Mouse (Mus musculus) lung, postnatal 0 days (tissue): Measurements from ENCODE around the gene Trpv6. TPM values are rescaled to one million over a fixed set of nuclear protein-coding genes. Genes with fewer than 3 reads are reported as not detected.

ENCODE experiments used
- ATAC-seq: fragments of 200-750 bp; cut with Nextera tagmentation; 2 replicates; pipeline ENCODE4 v1.8.0; 2017; ENCODE audit warnings: moderate library complexity
- DNase-seq: peaks from one replicate; pipeline ENCODE4 v3.0.0-alpha.2; 2016; ENCODE audit warnings: low spot score
- H3K27ac ChIP-seq: fragments of 300-500 bp; sonication (generic); 2 replicates; pipeline ENCODE4 v1.5.1; 2014; ENCODE audit warnings: antibody characterized with exemption, mild to moderate bottlenecking, low read length, mixed read lengths
- H3K27me3 ChIP-seq: fragments of 300-500 bp; sonication (generic); replicated peaks from 2 replicates; pipeline ENCODE4 v1.6.1; 2014; ENCODE audit warnings: low read length, mixed read lengths; ENCODE audit not compliant: insufficient read depth
- H3K36me3 ChIP-seq: fragments of 300-500 bp; sonication (generic); 2 replicates; pipeline ENCODE4 v1.6.1; 2014; ENCODE audit warnings: low read length, mixed read lengths; ENCODE audit not compliant: insufficient read depth
- H3K4me1 ChIP-seq: fragments of 300-500 bp; sonication (generic); 2 replicates; pipeline ENCODE4 v1.6.1; 2014; ENCODE audit warnings: antibody characterized with exemption, low read depth, low read length, mixed read lengths; ENCODE audit not compliant: insufficient read depth
- H3K4me2 ChIP-seq: fragments of 300-500 bp; sonication (generic); replicated peaks from 2 replicates; pipeline ENCODE4 v1.6.1; 2014; ENCODE audit warnings: low read depth, mild to moderate bottlenecking, low read length, moderate library complexity, mixed read lengths
- H3K4me3 ChIP-seq: fragments of 300-500 bp; sonication (generic); 2 replicates; pipeline ENCODE4 v1.5.1; 2014; ENCODE audit warnings: low read depth, low read length
- H3K9ac ChIP-seq: fragments of 300-500 bp; sonication (generic); replicated peaks from 2 replicates; pipeline ENCODE4 v1.6.1; 2014; ENCODE audit warnings: low read depth, mild to moderate bottlenecking
- H3K9me3 ChIP-seq: fragments of 300-500 bp; sonication (generic); 2 replicates; pipeline ENCODE4 v1.6.1; 2016; ENCODE audit warnings: low read length, mixed read lengths
- CTCF ChIP-seq: IDR thresholded peaks from 2 replicates; pipeline ENCODE4 v1.5.1; 2016; ENCODE audit warnings: antibody characterized with exemption, mild to moderate bottlenecking
- EP300 ChIP-seq: IDR thresholded peaks from 2 replicates; pipeline ENCODE4 v1.6.1; 2016; ENCODE audit warnings: antibody characterized with exemption, mild to moderate bottlenecking, control low read depth
- WGBS: fragments of 180-500 bp; shearing (Covaris S2); extraction: QIAGEN DNeasy Blood & Tissue Kit; methylation state at CpG from one replicate; pipeline ENCODE4 v1.1.7; 2014; 5-methylcytosine and 5-hydroxymethylcytosine counted together
- polyA plus RNA-seq: library from polyadenylated mRNA; unstranded; fragments of >200 nt; fragmentation: Nextera tagmentation; extraction: Ambion mirVana; gene quantifications from 2 replicates; pipeline ENCODE4 v1.2.1, GENCODE M21; 2015

Gene Trpv6
- polyA plus RNA-seq, 1 experiment from 2014 or later: 17.8 TPM

GRCm38 (mm10) chr6:41642765-41643164 is 6.6 kb upstream of the Trpv6 start:
- WGBS: 37% methylated on average over 4 of the region's 4 CpGs
- Histone ChIP-seq H3K36me3 (no peaks in the 10 kb centered on the region), H3K4me3 (no peak overlapping the region), H3K4me2 (no peak overlapping the region), H3K4me1 (no peaks in the 10 kb centered on the region), H3K27me3 (no peaks in the 10 kb centered on the region), H3K9ac (no peak overlapping the region), H3K27ac (peak overlapping the region; percentile 73), H3K9me3 (no peaks in the 10 kb centered on the region)
- peak; percentile 39 for ATAC-seq
- DNase-seq: peak; percentile 25
- no peak for TF ChIP-seq EP300
- TF ChIP-seq CTCF: no peak

GRCm38 (mm10) chr6:41641173-41641866 is 5.1 kb upstream of the Trpv6 start:
- H3K9me3 ChIP-seq: no peaks in the 10 kb centered on the region
- H3K4me1 ChIP-seq: no peaks in the 10 kb centered on the region
- 67% methylated on average over 6 of the region's 6 CpGs for WGBS
- no peak overlapping the region for H3K4me3 ChIP-seq
- no peaks in the 10 kb centered on the region for H3K27me3 ChIP-seq
- no peak overlapping the region for H3K9ac ChIP-seq
- DNase-seq (no peak), ATAC-seq (no peak)
- no peak overlapping the region for H3K27ac ChIP-seq
- H3K4me2 ChIP-seq: no peak overlapping the region
- no peaks in the 10 kb centered on the region for H3K36me3 ChIP-seq
- TF ChIP-seq EP300 (no peak), CTCF (no peak)

GRCm38 (mm10) chr6:41640449-41640848 is 4.2 kb upstream of the Trpv6 start:
- Histone ChIP-seq H3K27ac (no peak overlapping the region; the same call in 1 of the 2 replicates), H3K4me3 (no peak overlapping the region), H3K9me3 (no peaks in the 10 kb centered on the region), H3K4me2 (no peak overlapping the region), H3K4me1 (no peaks in the 10 kb centered on the region), H3K36me3 (no peaks in the 10 kb centered on the region), H3K27me3 (no peaks in the 10 kb centered on the region), H3K9ac (no peak overlapping the region)
- DNase-seq (peak; percentile 70), ATAC-seq (peak; percentile 44)
- WGBS: 53% methylated on average over 3 of the region's 3 CpGs
- peak; percentile 58; the same call in 1 of the 2 replicates for TF ChIP-seq EP300
- TF ChIP-seq CTCF: no peak

- H3K4me2 ChIP-seq: no peak overlapping the region
- DNase-seq (no peak), ATAC-seq (no peak)
- no peak overlapping the region for H3K9ac ChIP-seq
- WGBS: 57% methylated on average over 6 of the region's 6 CpGs
- H3K27me3 ChIP-seq: no peaks in the 10 kb centered on the region
- no peak overlapping the region for H3K27ac ChIP-seq
- no peaks in the 10 kb centered on the region for H3K4me1 ChIP-seq
- no peaks in the 10 kb centered on the region for H3K9me3 ChIP-seq
- no peaks in the 10 kb centered on the region for H3K36me3 ChIP-seq
- no peak overlapping the region for H3K4me3 ChIP-seq
- TF ChIP-seq EP300: no peak
- no peak for TF ChIP-seq CTCF
Observed at GRCm38 (mm10) chr6:41637927-41638506, 1.8 kb upstream of the Trpv6 start.

GRCm38 (mm10) chr6:41637393-41637792 is 1.2 kb upstream of the Trpv6 start:
- DNase-seq (no peak), ATAC-seq (no peak)
- H3K4me1 ChIP-seq: no peaks in the 10 kb centered on the region
- no peak overlapping the region for H3K9ac ChIP-seq
- H3K9me3 ChIP-seq: no peaks in the 10 kb centered on the region
- WGBS: 45% methylated on average over 1 of the region's 1 CpGs
- no peak overlapping the region for H3K4me2 ChIP-seq
- no peak overlapping the region for H3K27ac ChIP-seq
- no peak overlapping the region for H3K4me3 ChIP-seq
- no peaks in the 10 kb centered on the region for H3K36me3 ChIP-seq
- no peaks in the 10 kb centered on the region for H3K27me3 ChIP-seq
- TF ChIP-seq CTCF: no peak
- no peak for TF ChIP-seq EP300

GRCm38 (mm10) chr6:41635211-41635610 is 994 bp downstream of the Trpv6 start:
- 18% methylated on average over 1 of the region's 1 CpGs for WGBS
- H3K27ac ChIP-seq: no peak overlapping the region
- TF ChIP-seq EP300 (no peak), CTCF (no peak)

More at GRCm38 (mm10) chr6:41635211-41635610, 994 bp downstream of the Trpv6 start:
- Histone ChIP-seq H3K4me2 (peak overlapping the region; percentile 44; the same call in 1 of the 2 replicates), H3K36me3 (no peaks in the 10 kb centered on the region), H3K9me3 (no peaks in the 10 kb centered on the region), H3K4me3 (peak overlapping the region; percentile 28; the same call in 1 of the 2 replicates), H3K27me3 (no peaks in the 10 kb centered on the region), H3K9ac (no peak overlapping the region), H3K4me1 (no peaks in the 10 kb centered on the region)
- DNase-seq (no peak), ATAC-seq (no peak)
